ENCODE assay signal across 15 mouse cellular contexts in genomic region chr9:121218230-121218629, GRCm38 (mm10).
"Had no signal": no experiment of that assay in that cellular context is flagged by ENCODE, and none has a peak within 500 bp of the region (broad histone marks: within the 10 kb centered on the region; RNA-seq: fewer than 3 reads in every experiment).

No protein-coding gene starts in this region.

- H3K4me3 ChIP-seq: left cerebral cortex, adult 2 months; limb, embryonic 12.5 days; megakaryocyte, embryonic 14.5 days; midbrain, embryonic 12.5 days had no signal

- H3K27me3 ChIP-seq: limb, embryonic 12.5 days; midbrain, embryonic 12.5 days had no signal

- H3K4me1 ChIP-seq: limb, embryonic 12.5 days; megakaryocyte, embryonic 14.5 days; midbrain, embryonic 12.5 days had no signal

- ATAC-seq: intestine, postnatal 0 days; lung, postnatal 0 days; midbrain, embryonic 16.5 days had no signal

- H3K9ac ChIP-seq: limb, embryonic 12.5 days; liver, embryonic 14.5 days; midbrain, embryonic 12.5 days had no signal

- H3K27ac ChIP-seq: left cerebral cortex, adult 2 months; limb, embryonic 12.5 days; liver, embryonic 14.5 days; midbrain, embryonic 12.5 days had no signal

- H3K4me2 ChIP-seq: limb, embryonic 12.5 days; midbrain, embryonic 12.5 days had no signal

- H3K36me3 ChIP-seq: limb, embryonic 12.5 days; midbrain, embryonic 12.5 days had no signal

- DNase-seq: kidney, adult 8-10 months; kidney, postnatal 25 days; liver; lung, adult 2 months; lung, postnatal 36 days; right cerebral cortex, postnatal 4 days; thymus, postnatal 4 days had no signal

- H3K9me3 ChIP-seq: limb, embryonic 12.5 days had no signal
